In the genomic region with DNA sequence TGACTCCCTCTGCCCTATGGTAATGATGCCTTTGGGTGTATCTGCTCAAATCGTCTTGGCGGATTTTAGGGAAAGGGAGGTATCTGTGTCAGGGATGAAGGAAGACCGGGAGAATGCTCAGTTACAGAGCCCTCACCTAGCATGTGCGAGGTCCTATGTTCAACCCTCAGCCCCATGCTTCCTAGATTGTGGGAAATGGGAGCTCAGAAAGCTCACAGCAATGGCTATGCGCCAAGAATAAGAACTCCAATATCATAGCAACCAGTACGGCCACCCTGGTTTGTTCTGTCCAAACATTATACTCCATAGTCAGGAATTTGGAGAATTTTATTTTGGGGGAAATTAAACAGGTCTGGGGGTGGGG, we compare ENCODE assay signal across 27 mouse cellular contexts. TPM values are rescaled to one million over a fixed set of nuclear protein-coding genes. Genes with fewer than 3 reads are reported as not detected.
DNase-seq lines count a peak whose midpoint lies in the region; ATAC-seq and TF ChIP-seq lines count a peak whose summit lies in the region.
"Had no signal": no experiment of that assay in that cellular context is flagged by ENCODE, and none has a peak within 500 bp of the region (broad histone marks: within the 10 kb centered on the region; RNA-seq: fewer than 3 reads in every experiment).

No protein-coding gene starts in this region.

- H3K4me1 ChIP-seq in embryonic facial prominence, embryonic 14.5 days (ENCODE audit: control insufficient read depth, insufficient read depth, low read length): peaks cover 6% of the 10 kb centered on the region; the same call in 1 of the 2 replicates
- H3K4me1 ChIP-seq in embryonic facial prominence, embryonic 10.5 days: no peaks in the 10 kb centered on the region
- no peaks in the 10 kb centered on the region for H3K4me1 ChIP-seq in lung, embryonic 14.5 days (ENCODE audit: insufficient read depth)
- H3K4me1 ChIP-seq in lung, adult 2 months (ENCODE audit: control insufficient read depth, insufficient read depth, low read length): no peaks in the 10 kb centered on the region
- H3K4me1 ChIP-seq: embryonic facial prominence, embryonic 12.5 days; liver, embryonic 13.5 days had no signal

- ATAC-seq in embryonic facial prominence, embryonic 14.5 days (ENCODE audit: low read depth): no peak
- ATAC-seq in lung, embryonic 14.5 days (ENCODE audit: insufficient read depth): peak; percentile 44; the same call in 1 of the 2 replicates
- ATAC-seq: intestine, embryonic 16.5 days had no signal

- no peak overlapping the region for H3K4me3 ChIP-seq in embryonic facial prominence, embryonic 14.5 days (ENCODE audit: low read depth, low read length)
- no peak overlapping the region for H3K4me3 ChIP-seq in embryonic facial prominence, embryonic 10.5 days
- no peak overlapping the region for H3K4me3 ChIP-seq in lung, embryonic 14.5 days (ENCODE audit: low read depth, low read length)
- no peak overlapping the region for H3K4me3 ChIP-seq in lung, adult 2 months (replicated peaks; ENCODE audit: extremely low read depth, low read depth, low read length)
- H3K4me3 ChIP-seq: embryonic facial prominence, embryonic 12.5 days; heart, embryonic 13.5 days; liver, embryonic 13.5 days; neural tube, embryonic 15.5 days; stomach, embryonic 15.5 days had no signal

- DNase-seq in embryonic facial prominence, embryonic 14.5 days (ENCODE audit: low spot score): peak; percentile 42
- no peak for DNase-seq in embryonic facial prominence, embryonic 10.5 days (ENCODE audit: low spot score)
- DNase-seq in heart, postnatal 4 days: peak; percentile 4
- DNase-seq in heart, adult 9 months (ENCODE audit: low spot score in 2 of 2): no peak
- peak; percentile 29 for DNase-seq in lung, embryonic 14.5 days
- DNase-seq in lung, adult 2 months: no peak
- DNase-seq in ZHBTc4 (ENCODE audit: low read depth, low spot score): peak; percentile 19
- DNase-seq: gastrocnemius, postnatal 25 days; liver, embryonic 13.5 days; lung, adult 18-20 months; lung, postnatal 36 days; right cerebral cortex, postnatal 25 days had no signal

- H3K9me3 ChIP-seq in embryonic facial prominence, embryonic 14.5 days (ENCODE audit: control insufficient read depth, low read length): no peaks in the 10 kb centered on the region
- H3K9me3 ChIP-seq in embryonic facial prominence, embryonic 10.5 days: 0 out of 2 replicates have a peak, but pooled peaks cover 2% of the 10 kb centered on the region
- no peaks in the 10 kb centered on the region for H3K9me3 ChIP-seq in lung, embryonic 14.5 days (ENCODE audit: low read depth, low read length)
- H3K9me3 ChIP-seq: embryonic facial prominence, embryonic 12.5 days; liver, embryonic 13.5 days; neural tube, embryonic 15.5 days; stomach, embryonic 15.5 days had no signal

- no peak overlapping the region for H3K27ac ChIP-seq in embryonic facial prominence, embryonic 14.5 days (replicated peaks; ENCODE audit: low read depth, low read length)
- H3K27ac ChIP-seq in embryonic facial prominence, embryonic 10.5 days (replicated peaks): no peak overlapping the region
- no peak overlapping the region for H3K27ac ChIP-seq in lung, embryonic 14.5 days (ENCODE audit: low read depth)
- H3K27ac ChIP-seq: embryonic facial prominence, embryonic 12.5 days; heart, embryonic 13.5 days; kidney, postnatal 0 days; liver, embryonic 13.5 days; neural tube, embryonic 15.5 days; stomach, embryonic 15.5 days had no signal

- TF ChIP-seq CTCF in lung, embryonic 14.5 days (IDR thresholded peaks at IDR 0.05; ENCODE audit: low read depth): no peak
- no peak for TF ChIP-seq CTCF in lung, adult 2 months (IDR thresholded peaks at IDR 0.05; ENCODE audit: insufficient read depth, low read length)

- WGBS in embryonic facial prominence, embryonic 14.5 days: 57% methylated on average over 6 of the region's 6 CpGs
- 80% methylated on average over 6 of the region's 6 CpGs for WGBS in embryonic facial prominence, embryonic 10.5 days
- 68% methylated on average over 6 of the region's 6 CpGs for WGBS in lung, embryonic 14.5 days
- WGBS in lung, adult 2 months: 66% methylated on average over 6 of the region's 6 CpGs

- no peak overlapping the region for H3K4me2 ChIP-seq in embryonic facial prominence, embryonic 14.5 days (ENCODE audit: low read depth, low read length)
- no peak overlapping the region for H3K4me2 ChIP-seq in lung, embryonic 14.5 days
- H3K4me2 ChIP-seq: embryonic facial prominence, embryonic 12.5 days; heart, embryonic 13.5 days; liver, embryonic 13.5 days; midbrain, embryonic 11.5 days; neural tube, embryonic 15.5 days; stomach, embryonic 15.5 days had no signal

- H3K36me3 ChIP-seq in embryonic facial prominence, embryonic 14.5 days (ENCODE audit: control insufficient read depth, insufficient read depth, low read length): no peaks in the 10 kb centered on the region
- H3K36me3 ChIP-seq in embryonic facial prominence, embryonic 10.5 days (replicated peaks): no peaks in the 10 kb centered on the region
- no peaks in the 10 kb centered on the region for H3K36me3 ChIP-seq in lung, embryonic 14.5 days (ENCODE audit: insufficient read depth)
- H3K36me3 ChIP-seq: embryonic facial prominence, embryonic 12.5 days; G1E; heart, embryonic 13.5 days; liver, embryonic 13.5 days; neural tube, embryonic 15.5 days; stomach, embryonic 15.5 days had no signal

- H3K9ac ChIP-seq in embryonic facial prominence, embryonic 14.5 days (ENCODE audit: low read depth, low read length): no peak overlapping the region
- H3K9ac ChIP-seq in lung, embryonic 14.5 days: no peak overlapping the region
- H3K9ac ChIP-seq: embryonic facial prominence, embryonic 12.5 days; heart, embryonic 13.5 days; liver, embryonic 13.5 days; neural tube, embryonic 15.5 days; stomach, embryonic 15.5 days had no signal

- H3K27me3 ChIP-seq in embryonic facial prominence, embryonic 14.5 days (replicated peaks; ENCODE audit: control insufficient read depth, insufficient read depth, low read length): no peaks in the 10 kb centered on the region
- H3K27me3 ChIP-seq in embryonic facial prominence, embryonic 10.5 days (replicated peaks; ENCODE audit: low read depth, poor library complexity, severe bottlenecking): no peaks in the 10 kb centered on the region
- no peaks in the 10 kb centered on the region for H3K27me3 ChIP-seq in lung, embryonic 14.5 days (ENCODE audit: insufficient read depth, low read length)
- H3K27me3 ChIP-seq: CH12.LX; heart, embryonic 13.5 days; liver, embryonic 13.5 days; neural tube, embryonic 15.5 days; stomach, embryonic 15.5 days had no signal

- no peak for TF ChIP-seq POLR2A in lung, adult 2 months (IDR thresholded peaks at IDR 0.05; ENCODE audit: borderline replicate concordance, extremely low read depth, low read depth, low read length)

RNA-seq across cellular contexts. Expression of a gene that starts 48.3 kb away (rescaled TPM):
- 5.5 and 5.7 TPM in 2 replicates for polyA plus RNA-seq in embryonic facial prominence, embryonic 14.5 days (2014; fragmentation: Nextera tagmentation; extraction: Ambion mirVana)
- 12.8 and 15.2 TPM in 2 replicates for polyA plus RNA-seq in embryonic facial prominence, embryonic 10.5 days (2016; fragmentation: Nextera tagmentation; extraction: Ambion mirVana)
- not detected for total RNA-seq in heart, postnatal 4 days (2021)
- not detected in 2 replicates for polyA plus RNA-seq in lung, embryonic 14.5 days (2014; fragmentation: Nextera tagmentation; extraction: Ambion mirVana)
- polyA plus RNA-seq in lung, adult 2 months (2012; rRNA removed): not detected in 2 replicates
- total RNA-seq: adrenal gland, postnatal 14 days; CH12.LX; gastrocnemius, adult 18-20 months; gastrocnemius, postnatal 25 days; heart, adult 18-20 months; heart, postnatal 14 days; megakaryocyte, adult 5-6 weeks had no signal
- polyA plus RNA-seq: C2C12; G1E; heart, embryonic 13.5 days; intestine, embryonic 16.5 days; kidney, postnatal 0 days; liver, embryonic 13.5 days had no signal

Comparison
In these comparisons a context has a peak if more than half of its experiments do, and no peak if none do; other contexts are left out.
1. DNase-seq: peak in embryonic facial prominence, embryonic 14.5 days (single experiment), heart, postnatal 4 days (single experiment), lung, embryonic 14.5 days (single experiment) and ZHBTc4 (single experiment); none in embryonic facial prominence, embryonic 10.5 days (single experiment), heart, adult 9 months (0 of 2) and lung, adult 2 months (single experiment).